Mouse (Mus musculus) erythroblast, embryonic 14.5 days (primary cell): Measurements from ENCODE around the gene Plaa.

Source experiments
- GATA1 ChIP-seq: IDR thresholded peaks from 2 replicates; pipeline ENCODE4 v1.6.1; 2012; ENCODE audit warnings: low read length, inconsistent platforms, mixed read lengths
- TAL1 ChIP-seq: IDR thresholded peaks from 3 replicates; pipeline ENCODE4 v1.6.1; 2012; ENCODE audit warnings: low read length, inconsistent platforms, mixed read lengths

DNA sequence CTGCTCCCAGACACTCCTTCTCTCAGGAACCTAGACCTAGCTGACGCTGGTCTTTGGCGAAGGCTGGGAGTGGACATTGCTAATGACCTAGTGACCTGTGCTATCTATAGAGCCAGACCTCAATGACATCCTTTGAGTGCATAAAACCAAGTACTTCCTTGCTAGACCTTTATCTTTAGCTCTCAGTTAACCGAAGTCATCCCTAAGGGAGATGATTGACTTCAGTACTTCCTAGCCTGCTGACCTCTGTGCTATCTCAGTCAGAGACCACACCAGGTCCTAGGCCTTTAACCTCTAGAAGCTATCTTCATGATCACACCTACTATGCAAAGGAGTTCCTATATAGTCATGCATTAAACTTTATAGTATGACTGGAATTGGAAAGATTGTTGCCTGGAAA is 7.3 kb upstream of the Plaa start:
- TF ChIP-seq GATA1 (no peak), TAL1 (no peak)
